Mouse (Mus musculus): Measurements from ENCODE around the gene Naxd.

DNA sequence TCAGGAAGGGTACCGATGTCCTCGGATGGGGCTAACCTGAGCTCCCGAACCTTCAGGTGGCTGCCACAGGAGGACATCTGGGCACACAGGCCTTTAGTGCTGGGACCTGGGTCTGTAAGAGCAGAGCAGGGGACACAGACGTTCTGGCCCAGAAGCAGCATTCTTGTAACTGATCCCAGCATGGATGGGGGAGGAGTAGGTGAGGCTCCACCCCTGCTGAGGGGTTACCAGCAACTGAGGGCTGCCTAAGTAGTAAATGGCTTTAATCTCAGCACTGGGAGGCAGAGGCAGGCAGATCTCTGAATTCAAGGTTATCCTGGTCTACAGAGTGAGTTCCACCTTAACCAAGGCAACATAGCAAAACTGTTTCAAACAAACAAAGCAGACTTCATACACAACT is 45.6 kb downstream of the Naxd start:
- TF ChIP-seq CTCF (conservative IDR thresholded peaks at IDR 0.05; ENCODE audit: low read length) (no peak), POU5F1 (IDR thresholded peaks at IDR 0.05; ENCODE audit: borderline replicate concordance, low read length) (no peak)
